Mouse (Mus musculus) embryonic fibroblast, embryonic 13.5 days (primary cell): Measurements from ENCODE around the gene Pced1b.

ENCODE experiments used
- CTCF ChIP-seq: IDR thresholded peaks from 2 replicates; pipeline ENCODE4 v1.5.1; 2011; ENCODE audit warnings: mild to moderate bottlenecking, control low read depth, low read length, moderate library complexity, borderline replicate concordance; ENCODE audit not compliant: insufficient read depth
- POLR2A ChIP-seq: IDR thresholded peaks from 2 replicates; pipeline ENCODE4 v1.6.1; 2011; ENCODE audit warnings: low read depth, mild to moderate bottlenecking, control low read depth, low read length, moderate library complexity

- TF ChIP-seq CTCF (no peak), POLR2A (no peak)
Observed at GRCm38 (mm10) chr15:97346413-97346812, 99.5 kb downstream of the Pced1b start.
